Mouse (Mus musculus): ENCODE data around the gene Prdm11. TPM values are rescaled to one million over a fixed set of nuclear protein-coding genes. Genes with fewer than 3 reads are reported as not detected.

Gene Prdm11
- polyA plus RNA-seq (2015; fragmentation: Nextera tagmentation; extraction: Ambion mirVana) = 6.5 and 7.2 TPM in 2 replicates

GRCm38 (mm10) chr2:93045818-93046508 lies at the start of gene Prdm11:
TSS of gene Prdm11 (minus strand) at chr2:93046167.
- peak; percentile 29; the same call in 1 of the 2 replicates for ATAC-seq (ENCODE audit: borderline replicate concordance, extremely low read depth, low FRiP score, low TSS enrichment)
- Histone ChIP-seq H3K27me3 (no peaks in the 10 kb centered on the region), H3K4me2 (peak within 1 kb of the TSS; percentile 72), H3K9ac (peak within 1 kb of the TSS; percentile 99), H3K36me3 (no peaks in the 10 kb centered on the region), H3K27ac (peak within 1 kb of the TSS; percentile 97), H3K4me1 (peaks cover 48% of the 10 kb centered on the region), H3K9me3 (no peaks in the 10 kb centered on the region), H3K4me3 (peak within 1 kb of the TSS; percentile 82)
- whole genome bisulfite sequencing = under 1% methylated on average over 58 of the region's 90 CpGs

- Histone ChIP-seq H3K36me3 (no peaks in the 10 kb centered on the region), H3K9ac (no peak overlapping the region), H3K27ac (no peak overlapping the region), H3K4me3 (no peak overlapping the region), H3K4me2 (no peak overlapping the region), H3K9me3 (no peaks in the 10 kb centered on the region), H3K4me1 (peaks cover 14% of the 10 kb centered on the region), H3K27me3 (no peaks in the 10 kb centered on the region)
- ATAC-seq (ENCODE audit: borderline replicate concordance, extremely low read depth, low FRiP score, low TSS enrichment) = no peak
- WGBS = 65% methylated on average over 2 of the region's 2 CpGs
Measured at GRCm38 (mm10) chr2:93092347-93092746, 46.4 kb upstream of the Prdm11 start.

GRCm38 (mm10) chr2:93091679-93092078 lies 45.7 kb upstream of the Prdm11 start:
- Histone ChIP-seq H3K4me2 (no peak overlapping the region), H3K9ac (no peak overlapping the region), H3K4me3 (no peak overlapping the region), H3K36me3 (no peaks in the 10 kb centered on the region), H3K9me3 (no peaks in the 10 kb centered on the region), H3K27ac (no peak overlapping the region), H3K27me3 (no peaks in the 10 kb centered on the region), H3K4me1 (peaks cover 14% of the 10 kb centered on the region)
- no peak for ATAC-seq (ENCODE audit: borderline replicate concordance, extremely low read depth, low FRiP score, low TSS enrichment)
- WGBS = 76% methylated on average over 2 of the region's 2 CpGs

- peak; percentile 37; the same call in 1 of the 2 replicates for ATAC-seq (ENCODE audit: borderline replicate concordance, extremely low read depth, low FRiP score, low TSS enrichment)
- H3K27me3 ChIP-seq = no peaks in the 10 kb centered on the region
- WGBS = 33% methylated on average over 7 of the region's 7 CpGs
Measured at GRCm38 (mm10) chr2:93089379-93090089, 43.6 kb upstream of the Prdm11 start.

GRCm38 (mm10) chr2:93088006-93088405 lies 42.0 kb upstream of the Prdm11 start:
- Histone ChIP-seq H3K36me3 (no peaks in the 10 kb centered on the region), H3K27me3 (no peaks in the 10 kb centered on the region), H3K9me3 (no peaks in the 10 kb centered on the region), H3K4me1 (peaks cover 36% of the 10 kb centered on the region), H3K27ac (no peak overlapping the region), H3K4me3 (no peak overlapping the region), H3K9ac (no peak overlapping the region), H3K4me2 (no peak overlapping the region)
- 68% methylated on average over 7 of the region's 7 CpGs for WGBS
- no peak for ATAC-seq (ENCODE audit: borderline replicate concordance, extremely low read depth, low FRiP score, low TSS enrichment)

More at GRCm38 (mm10) chr2:93089379-93090089, 43.6 kb upstream of the Prdm11 start:
- H3K9me3 ChIP-seq = no peaks in the 10 kb centered on the region
- H3K4me1 ChIP-seq = peaks cover 24% of the 10 kb centered on the region
- no peak overlapping the region for H3K9ac ChIP-seq
- no peak overlapping the region for H3K27ac ChIP-seq
- H3K4me3 ChIP-seq = no peak overlapping the region
- no peak overlapping the region for H3K4me2 ChIP-seq
- H3K36me3 ChIP-seq = no peaks in the 10 kb centered on the region

- Histone ChIP-seq H3K27ac (no peak overlapping the region), H3K4me1 (peaks cover 56% of the 10 kb centered on the region), H3K36me3 (no peaks in the 10 kb centered on the region), H3K4me3 (no peak overlapping the region), H3K9ac (no peak overlapping the region), H3K9me3 (no peaks in the 10 kb centered on the region), H3K27me3 (no peaks in the 10 kb centered on the region), H3K4me2 (no peak overlapping the region)
- 56% methylated on average over 8 of the region's 8 CpGs for WGBS
- ATAC-seq (ENCODE audit: borderline replicate concordance, extremely low read depth, low FRiP score, low TSS enrichment) = no peak
Measured at GRCm38 (mm10) chr2:93085291-93086027, 39.5 kb upstream of the Prdm11 start.

- no peak overlapping the region for H3K4me2 ChIP-seq
Measured at GRCm38 (mm10) chr2:93084481-93084880, 38.5 kb upstream of the Prdm11 start.

GRCm38 (mm10) chr2:93083317-93083716 lies 37.4 kb upstream of the Prdm11 start:
- Histone ChIP-seq H3K4me3 (no peak overlapping the region), H3K4me1 (peaks cover 43% of the 10 kb centered on the region), H3K36me3 (no peaks in the 10 kb centered on the region), H3K9ac (no peak overlapping the region), H3K27ac (peak overlapping the region; percentile 86), H3K9me3 (no peaks in the 10 kb centered on the region), H3K4me2 (peak overlapping the region; percentile 29), H3K27me3 (no peaks in the 10 kb centered on the region)
- WGBS = 27% methylated on average over 4 of the region's 4 CpGs
- ATAC-seq (ENCODE audit: borderline replicate concordance, extremely low read depth, low FRiP score, low TSS enrichment) = peak; percentile 77; the same call in 1 of the 2 replicates

More at GRCm38 (mm10) chr2:93084481-93084880, 38.5 kb upstream of the Prdm11 start:
- ATAC-seq (ENCODE audit: borderline replicate concordance, extremely low read depth, low FRiP score, low TSS enrichment) = no peak
- H3K27me3 ChIP-seq = no peaks in the 10 kb centered on the region
- 83% methylated on average over 5 of the region's 5 CpGs for WGBS
- H3K9me3 ChIP-seq = no peaks in the 10 kb centered on the region
- no peak overlapping the region for H3K4me3 ChIP-seq
- H3K27ac ChIP-seq = no peak overlapping the region
- no peaks in the 10 kb centered on the region for H3K36me3 ChIP-seq
- H3K9ac ChIP-seq = no peak overlapping the region
- peaks cover 47% of the 10 kb centered on the region for H3K4me1 ChIP-seq

DNA sequence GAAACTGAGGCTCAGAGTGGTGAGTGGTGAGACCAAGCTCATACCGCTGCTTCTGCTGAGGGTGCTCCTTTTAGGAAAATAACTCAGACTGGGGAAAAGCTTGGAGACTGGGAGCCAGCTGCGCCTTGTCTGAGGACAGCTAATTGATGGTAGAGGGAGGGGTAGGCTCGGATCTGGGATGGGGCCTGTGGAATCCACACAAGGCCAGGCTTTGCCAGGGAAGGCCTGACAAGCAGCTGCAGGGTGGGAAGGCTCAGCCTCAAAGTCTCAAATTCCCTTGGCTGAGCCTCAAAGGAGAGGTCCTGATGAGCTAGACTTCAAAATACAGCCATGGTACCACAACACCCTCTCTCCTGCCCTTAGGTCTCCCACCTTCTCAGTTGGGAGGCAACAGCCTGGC lies 36.9 kb upstream of the Prdm11 start:
- WGBS = 39% methylated on average over 3 of the region's 3 CpGs
- H3K27me3 ChIP-seq = no peaks in the 10 kb centered on the region

DNA sequence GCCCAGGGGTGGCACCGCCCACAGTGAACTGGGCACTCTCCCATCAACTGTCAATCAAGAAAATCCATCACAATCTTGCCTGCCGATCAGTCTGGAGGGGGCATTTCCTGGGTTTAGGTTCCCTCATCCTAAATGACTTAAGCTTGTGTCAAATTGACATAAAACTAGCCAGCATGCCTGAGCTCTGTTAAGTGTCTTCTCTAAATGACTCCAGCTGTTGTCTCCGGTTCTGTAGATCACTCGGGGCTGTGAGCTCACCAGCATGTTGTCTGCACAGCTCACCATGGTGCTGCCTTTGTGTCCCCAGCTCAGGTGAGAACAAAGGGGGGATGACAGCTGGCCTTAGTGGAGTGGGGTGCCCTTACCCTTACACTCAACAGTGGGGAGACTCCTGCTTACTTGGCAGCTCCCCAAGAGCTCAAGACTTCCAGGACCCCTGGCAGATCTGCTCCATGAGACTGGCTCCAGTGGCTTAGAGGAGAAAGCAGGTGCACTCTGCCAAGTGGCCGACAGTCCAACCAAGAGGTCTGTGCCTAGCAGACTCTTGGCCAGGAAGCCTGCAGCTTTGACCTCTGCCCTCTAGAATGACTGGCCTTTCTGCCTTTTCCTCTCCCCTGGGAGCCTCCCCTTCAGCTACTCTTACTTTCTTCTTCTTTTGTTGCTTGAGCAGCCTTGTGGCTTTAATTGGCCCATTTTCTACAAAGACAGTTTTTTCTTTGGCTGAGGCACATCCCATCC lies 35.1 kb upstream of the Prdm11 start:
- Histone ChIP-seq H3K27me3 (no peaks in the 10 kb centered on the region), H3K9me3 (no peaks in the 10 kb centered on the region), H3K9ac (no peak overlapping the region), H3K4me1 (peaks cover 46% of the 10 kb centered on the region), H3K27ac (no peak overlapping the region), H3K4me3 (no peak overlapping the region), H3K36me3 (no peaks in the 10 kb centered on the region), H3K4me2 (no peak overlapping the region)
- ATAC-seq (ENCODE audit: borderline replicate concordance, extremely low read depth, low FRiP score, low TSS enrichment) = no peak
- 45% methylated on average over 5 of the region's 5 CpGs for whole genome bisulfite sequencing

More for the DNA sequence above, 36.9 kb upstream of the Prdm11 start:
- Histone ChIP-seq H3K4me3 (no peak overlapping the region), H3K9me3 (no peaks in the 10 kb centered on the region), H3K4me1 (peaks cover 43% of the 10 kb centered on the region), H3K36me3 (no peaks in the 10 kb centered on the region), H3K9ac (no peak overlapping the region), H3K27ac (peak overlapping the region; percentile 86), H3K4me2 (peak overlapping the region; percentile 29)
- ATAC-seq (ENCODE audit: borderline replicate concordance, extremely low read depth, low FRiP score, low TSS enrichment) = peak; percentile 91

GRCm38 (mm10) chr2:93079394-93079793 lies 33.4 kb upstream of the Prdm11 start:
- Histone ChIP-seq H3K9me3 (no peaks in the 10 kb centered on the region), H3K36me3 (no peaks in the 10 kb centered on the region), H3K27ac (no peak overlapping the region), H3K9ac (no peak overlapping the region), H3K4me3 (no peak overlapping the region), H3K27me3 (no peaks in the 10 kb centered on the region), H3K4me2 (no peak overlapping the region), H3K4me1 (peaks cover 34% of the 10 kb centered on the region)
- no peak for ATAC-seq (ENCODE audit: borderline replicate concordance, extremely low read depth, low FRiP score, low TSS enrichment)
- WGBS = 68% methylated on average over 4 of the region's 4 CpGs
